Mouse (Mus musculus) neural tube, embryonic 14.5 days (tissue): ENCODE measurements around the gene Ssh2. TPM values are rescaled to one million over a fixed set of nuclear protein-coding genes. Genes with fewer than 3 reads are reported as not detected.

ENCODE experiments used
- ATAC-seq: fragments of 200-750 bp; cut with Nextera tagmentation; 2 replicates; pipeline ENCODE4 v1.8.0; 2017; ENCODE audit warnings: low read depth, mild to moderate bottlenecking, moderate TSS enrichment, moderate library complexity
- H3K27ac ChIP-seq: fragments of 300-500 bp; sonication (generic); 2 replicates; pipeline ENCODE4 v1.5.1; 2014; ENCODE audit warnings: low read depth, mild to moderate bottlenecking, control low read depth, low read length, moderate library complexity, mixed read lengths
- H3K27me3 ChIP-seq: fragments of 300-500 bp; sonication (generic); 2 replicates; pipeline ENCODE4 v1.6.1; 2014; ENCODE audit warnings: low read length; ENCODE audit not compliant: control insufficient read depth, insufficient read depth
- H3K36me3 ChIP-seq: fragments of 300-500 bp; sonication (generic); 2 replicates; pipeline ENCODE4 v1.6.1; 2014; ENCODE audit warnings: low read length, mixed read lengths; ENCODE audit not compliant: control insufficient read depth, insufficient read depth
- H3K4me1 ChIP-seq: fragments of 300-500 bp; sonication (generic); 2 replicates; pipeline ENCODE4 v1.6.1; 2014; ENCODE audit warnings: low read length; ENCODE audit not compliant: control insufficient read depth, insufficient read depth
- H3K4me2 ChIP-seq: fragments of 300-500 bp; sonication (generic); 2 replicates; pipeline ENCODE4 v1.6.1; 2014; ENCODE audit warnings: mild to moderate bottlenecking, low read depth, low read length, control low read depth
- H3K4me3 ChIP-seq: fragments of 300-500 bp; sonication (generic); 2 replicates; pipeline ENCODE4 v1.5.1; 2014; ENCODE audit warnings: low read depth, low read length, control low read depth, mixed read lengths
- H3K9ac ChIP-seq: fragments of 300-500 bp; sonication (generic); replicated peaks from 2 replicates; pipeline ENCODE4 v1.6.1; 2014; ENCODE audit warnings: low read depth, mild to moderate bottlenecking, control low read depth, low read length, mixed read lengths
- H3K9me3 ChIP-seq: fragments of 300-500 bp; sonication (generic); 2 replicates; pipeline ENCODE4 v1.6.1; 2016; ENCODE audit warnings: low read length; ENCODE audit not compliant: control insufficient read depth
- WGBS: fragments of 180-500 bp; shearing (Covaris S2); extraction: QIAGEN DNeasy Blood & Tissue Kit; methylation state at CpG from one replicate; pipeline ENCODE4 v1.1.7; 2014; 5-methylcytosine and 5-hydroxymethylcytosine counted together
- polyA plus RNA-seq: library from polyadenylated mRNA; unstranded; fragments of >200 nt; fragmentation: Nextera tagmentation; extraction: Ambion mirVana; gene quantifications from 2 replicates; pipeline ENCODE4 v1.2.1, GENCODE M21; 2014

The Ssh2 gene
- polyA plus RNA-seq, 1 experiment from 2014 or later: 21.9 TPM

GRCm38 (mm10) chr11:77467157-77467556, 251.1 kb downstream of the Ssh2 start:
- Histone ChIP-seq H3K27me3 (peaks cover 5% of the 10 kb centered on the region), H3K4me3 (no peak overlapping the region), H3K4me1 (peaks cover 6% of the 10 kb centered on the region; the same call in 1 of the 2 replicates), H3K4me2 (no peak overlapping the region), H3K36me3 (peaks cover 13% of the 10 kb centered on the region), H3K27ac (no peak overlapping the region), H3K9ac (no peak overlapping the region), H3K9me3 (no peaks in the 10 kb centered on the region)
- ATAC-seq: no peak
- 6% methylated on average over 24 of the region's 25 CpGs for WGBS

DNA sequence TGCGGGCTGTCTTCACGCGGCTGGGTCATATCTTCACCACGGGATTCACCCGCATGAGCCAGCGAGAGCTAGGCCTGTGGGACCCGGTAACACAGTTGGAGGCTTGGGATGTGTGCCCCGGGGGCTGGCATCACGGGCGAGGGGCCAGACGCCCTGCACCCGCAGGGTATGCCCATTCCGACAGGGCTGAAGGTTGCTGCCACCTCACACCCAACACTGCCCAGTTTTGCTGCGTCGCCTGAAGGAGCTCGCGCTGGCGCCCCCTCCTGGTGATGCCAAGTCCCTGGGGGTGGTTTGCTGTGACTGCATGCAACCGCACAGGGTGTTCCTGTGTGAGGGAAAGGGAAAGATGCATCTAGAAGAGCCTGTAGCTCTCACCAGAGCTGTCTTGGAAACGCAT, 251.7 kb downstream of the Ssh2 start:
- H3K27ac ChIP-seq: no peak overlapping the region
- no peaks in the 10 kb centered on the region for H3K9me3 ChIP-seq
- H3K36me3 ChIP-seq: peaks cover 20% of the 10 kb centered on the region
- H3K4me2 ChIP-seq: no peak overlapping the region
- 7% methylated on average over 20 of the region's 20 CpGs for WGBS
- H3K27me3 ChIP-seq: peaks cover 5% of the 10 kb centered on the region
- ATAC-seq: no peak
- H3K4me1 ChIP-seq: no peaks in the 10 kb centered on the region
- H3K9ac ChIP-seq: no peak overlapping the region
- H3K4me3 ChIP-seq: no peak overlapping the region

DNA sequence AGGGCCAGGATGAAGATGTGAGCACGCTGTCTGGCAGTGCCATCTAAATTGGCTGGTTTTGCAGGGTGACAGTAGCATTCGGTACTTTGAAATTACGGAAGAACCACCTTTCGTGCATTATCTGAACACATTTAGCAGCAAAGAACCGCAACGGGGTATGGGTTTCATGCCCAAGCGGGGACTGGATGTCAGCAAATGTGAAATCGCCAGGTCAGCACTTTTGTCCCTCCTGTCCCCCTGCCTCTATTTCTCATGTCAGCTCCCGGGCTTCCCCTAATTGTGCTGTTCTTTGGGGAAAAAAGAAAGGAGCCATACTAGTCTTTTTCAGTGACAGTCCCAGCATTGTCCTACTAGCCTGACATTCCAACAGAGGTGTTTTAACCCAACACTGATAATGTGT, 252.3 kb downstream of the Ssh2 start:
- no peak for ATAC-seq
- 82% methylated on average over 9 of the region's 9 CpGs for WGBS
- H3K9me3 ChIP-seq: no peaks in the 10 kb centered on the region
- peaks cover 24% of the 10 kb centered on the region for H3K36me3 ChIP-seq
- no peak overlapping the region for H3K27ac ChIP-seq
- no peak overlapping the region for H3K4me3 ChIP-seq
- H3K4me1 ChIP-seq: no peaks in the 10 kb centered on the region
- no peak overlapping the region for H3K9ac ChIP-seq
- H3K4me2 ChIP-seq: no peak overlapping the region
- H3K27me3 ChIP-seq: peaks cover 5% of the 10 kb centered on the region; the same call in 1 of the 2 replicates

GRCm38 (mm10) chr11:77471407-77471806, 255.3 kb downstream of the Ssh2 start:
- H3K9me3 ChIP-seq: no peaks in the 10 kb centered on the region
- H3K9ac ChIP-seq: no peak overlapping the region
- H3K27me3 ChIP-seq: peaks cover 5% of the 10 kb centered on the region; the same call in 1 of the 2 replicates
- no peak overlapping the region for H3K27ac ChIP-seq
- no peak overlapping the region for H3K4me3 ChIP-seq
- no peaks in the 10 kb centered on the region for H3K4me1 ChIP-seq
- no peak overlapping the region for H3K4me2 ChIP-seq
- no peak for ATAC-seq
- WGBS: 70% methylated on average over 29 of the region's 29 CpGs
- H3K36me3 ChIP-seq: peaks cover 43% of the 10 kb centered on the region

DNA sequence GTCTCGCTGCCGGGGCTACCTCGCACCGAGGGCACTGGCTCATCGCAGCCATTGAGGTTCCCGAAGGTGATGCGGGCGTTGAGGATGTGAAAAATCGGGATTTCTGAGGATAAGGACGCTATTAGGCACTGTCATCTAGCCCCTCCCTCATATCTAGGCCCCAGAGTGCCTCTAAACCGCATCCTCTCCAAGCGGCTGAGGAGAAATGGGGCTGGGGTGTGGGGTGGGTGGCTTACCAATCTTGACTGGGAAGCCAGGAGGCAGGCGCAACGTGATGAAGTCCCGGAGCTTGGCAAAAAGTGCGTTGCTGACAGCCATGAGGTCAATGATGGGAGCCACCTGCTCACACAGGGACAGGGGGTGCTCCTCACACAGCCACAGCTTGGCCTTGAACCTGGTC, 256.7 kb downstream of the Ssh2 start:
- Histone ChIP-seq H3K36me3 (peaks cover 46% of the 10 kb centered on the region), H3K4me2 (no peak overlapping the region), H3K27ac (no peak overlapping the region), H3K4me3 (no peak overlapping the region), H3K4me1 (no peaks in the 10 kb centered on the region), H3K9ac (no peak overlapping the region), H3K9me3 (no peaks in the 10 kb centered on the region), H3K27me3 (no peaks in the 10 kb centered on the region; the same call in 1 of the 2 replicates)
- ATAC-seq: no peak
- WGBS: 92% methylated on average over 16 of the region's 16 CpGs

DNA sequence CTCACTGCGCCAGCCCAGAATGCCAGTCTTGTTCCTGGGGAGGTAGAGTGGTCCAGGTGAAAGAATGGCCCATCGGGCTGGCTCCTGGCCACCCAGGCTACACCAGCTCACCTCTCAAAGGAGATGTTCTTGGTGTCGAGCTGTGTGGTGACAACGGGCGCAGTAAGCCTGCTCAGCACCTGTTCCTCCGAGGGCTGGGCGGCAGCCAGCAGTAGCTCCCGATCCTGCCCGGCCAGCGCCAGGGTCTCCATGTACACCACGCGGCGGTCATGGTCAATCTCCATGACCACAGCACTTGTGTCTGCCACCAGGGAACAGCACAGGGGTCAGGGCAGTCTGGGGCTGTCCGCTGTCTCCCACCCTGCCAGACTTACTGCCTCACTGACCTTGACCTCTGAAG, 260.1 kb downstream of the Ssh2 start:
- peaks cover 41% of the 10 kb centered on the region for H3K36me3 ChIP-seq
- no peak for ATAC-seq
- WGBS: 93% methylated on average over 14 of the region's 14 CpGs
- no peak overlapping the region for H3K27ac ChIP-seq
- no peaks in the 10 kb centered on the region for H3K27me3 ChIP-seq
- no peak overlapping the region for H3K4me3 ChIP-seq
- H3K9me3 ChIP-seq: no peaks in the 10 kb centered on the region
- no peak overlapping the region for H3K9ac ChIP-seq
- H3K4me1 ChIP-seq: no peaks in the 10 kb centered on the region
- H3K4me2 ChIP-seq: no peak overlapping the region

GRCm38 (mm10) chr11:77476895-77477294, 260.8 kb downstream of the Ssh2 start:
- Histone ChIP-seq H3K4me2 (no peak overlapping the region), H3K9ac (no peak overlapping the region), H3K27ac (no peak overlapping the region), H3K4me1 (no peaks in the 10 kb centered on the region), H3K27me3 (no peaks in the 10 kb centered on the region), H3K36me3 (peaks cover 34% of the 10 kb centered on the region), H3K9me3 (no peaks in the 10 kb centered on the region), H3K4me3 (no peak overlapping the region)
- ATAC-seq: no peak
- WGBS: 95% methylated on average over 6 of the region's 6 CpGs

DNA sequence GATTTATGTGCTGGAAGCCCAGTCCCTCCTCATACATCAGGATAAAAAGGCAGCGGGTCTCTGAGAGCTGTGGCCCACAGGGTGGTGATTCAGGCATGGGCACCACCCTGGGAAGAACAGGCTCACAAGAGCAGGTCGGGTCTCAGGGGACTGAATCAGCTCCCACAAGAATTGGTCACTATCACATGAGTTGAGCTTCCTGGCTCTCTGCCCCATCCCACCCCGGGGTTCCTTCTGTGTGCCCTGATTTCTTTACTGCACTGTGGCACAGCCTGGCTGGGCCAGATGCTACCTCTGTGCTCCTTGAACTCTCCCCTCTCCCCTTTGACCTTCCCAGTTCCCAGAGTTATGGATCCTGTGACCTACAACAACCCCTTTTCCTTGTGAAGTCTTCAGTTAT, 267.0 kb downstream of the Ssh2 start:
- Histone ChIP-seq H3K9ac (no peak overlapping the region), H3K4me1 (peaks cover 46% of the 10 kb centered on the region), H3K4me3 (no peak overlapping the region), H3K36me3 (no peaks in the 10 kb centered on the region), H3K4me2 (no peak overlapping the region), H3K27ac (no peak overlapping the region), H3K27me3 (no peaks in the 10 kb centered on the region), H3K9me3 (no peaks in the 10 kb centered on the region)
- 58% methylated on average over 3 of the region's 3 CpGs for WGBS
- ATAC-seq: no peak

GRCm38 (mm10) chr11:77483510-77484255, 267.6 kb downstream of the Ssh2 start:
- Histone ChIP-seq H3K27me3 (no peaks in the 10 kb centered on the region), H3K4me2 (no peak overlapping the region), H3K9me3 (no peaks in the 10 kb centered on the region), H3K4me3 (no peak overlapping the region), H3K36me3 (no peaks in the 10 kb centered on the region), H3K9ac (no peak overlapping the region), H3K27ac (no peak overlapping the region; the same call in 1 of the 2 replicates), H3K4me1 (peaks cover 50% of the 10 kb centered on the region)
- 63% methylated on average over 11 of the region's 11 CpGs for WGBS
- no peak for ATAC-seq
